Mouse (Mus musculus): ENCODE data around the gene Eef1g.
"Not testable (repeated sequence)": the region's sequence is repeated elsewhere in the genome, so short reads cannot be mapped to it uniquely, and the experiment has no call there.

Eef1g gene

DNA sequence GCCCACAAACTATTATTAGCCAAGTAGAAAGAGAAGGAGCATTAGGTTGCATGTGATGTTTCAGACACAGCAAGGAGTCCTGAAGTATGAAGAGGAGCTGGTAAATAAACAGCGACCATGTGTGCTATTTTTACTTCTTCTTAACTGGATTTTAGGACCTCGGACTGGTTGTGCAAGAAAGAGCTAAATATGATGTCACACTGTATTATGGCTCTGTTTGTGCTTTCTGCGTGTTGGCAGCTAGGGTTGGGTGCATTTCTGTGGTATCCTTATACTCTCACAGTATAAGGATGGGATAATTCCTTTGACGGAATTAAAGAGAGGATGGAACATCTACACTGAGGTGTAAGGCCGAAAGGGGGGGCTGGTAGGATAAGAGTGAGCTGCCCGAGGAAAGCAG, 21.6 kb upstream of the Eef1g start:
- no peak for DNase-seq (ENCODE audit: low spot score)

DNA sequence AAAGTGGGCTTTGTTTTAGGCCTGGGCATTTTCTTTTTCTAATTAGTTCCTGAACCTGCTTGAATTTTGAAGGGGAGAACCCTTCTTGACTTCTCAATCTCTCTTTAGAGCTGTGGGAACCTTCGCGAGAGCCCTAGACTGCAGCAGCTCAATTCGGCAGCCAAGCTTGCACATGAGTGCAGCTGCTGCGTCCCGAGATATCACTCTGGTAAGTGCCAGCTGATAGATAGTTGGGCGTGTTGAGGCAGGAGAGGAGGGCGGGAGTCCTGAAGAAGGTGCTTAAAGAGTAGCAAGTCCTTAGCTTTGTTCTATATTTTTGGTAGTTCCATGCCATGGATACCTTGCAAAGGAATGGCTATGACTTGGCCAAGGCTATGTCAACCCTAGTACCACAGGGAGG, 19.9 kb upstream of the Eef1g start:
- no peak for DNase-seq (ENCODE audit: low spot score)

DNA sequence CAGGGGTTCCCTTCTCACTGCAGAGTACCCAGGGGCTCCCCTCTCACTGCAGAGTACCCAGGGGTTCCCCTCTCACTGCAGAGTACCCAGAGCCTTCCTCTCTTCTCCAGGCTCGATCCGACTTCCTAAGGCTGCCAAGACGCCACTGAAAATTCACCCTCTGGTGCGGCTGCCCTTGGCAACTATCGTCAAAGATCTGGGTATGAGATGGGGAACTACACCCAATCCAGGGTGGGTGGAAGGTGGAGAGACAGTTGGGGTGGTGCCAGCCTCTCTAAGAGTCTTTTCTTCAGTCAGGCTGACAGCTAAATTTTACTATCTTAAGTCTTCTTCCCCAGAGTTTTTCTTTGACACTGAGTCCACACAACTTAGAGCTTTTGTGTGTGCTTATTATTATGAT, 16.7 kb upstream of the Eef1g start:
- no peak for DNase-seq (ENCODE audit: low spot score)

DNA sequence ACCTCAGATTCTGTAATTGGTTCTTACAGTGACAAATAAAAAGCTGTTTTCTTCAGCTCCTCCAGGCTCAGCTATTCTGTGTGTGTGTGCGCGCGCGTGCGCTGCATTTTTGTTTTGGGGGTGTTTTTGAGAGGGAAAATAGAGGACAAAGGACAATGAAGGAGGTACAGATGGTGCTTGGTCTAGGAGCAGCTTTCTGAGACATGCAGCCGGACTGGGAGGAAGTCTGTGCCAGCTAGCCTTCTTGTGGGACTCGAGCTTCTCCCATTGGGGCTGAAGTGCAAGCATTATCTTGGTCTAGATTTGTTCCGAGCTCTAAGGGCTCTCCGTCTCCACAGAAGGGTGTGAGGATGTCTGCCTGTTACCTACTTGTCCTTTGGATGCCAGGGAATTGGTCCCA, 14.6 kb upstream of the Eef1g start:
- DNase-seq (ENCODE audit: low spot score), result no peak

DNA sequence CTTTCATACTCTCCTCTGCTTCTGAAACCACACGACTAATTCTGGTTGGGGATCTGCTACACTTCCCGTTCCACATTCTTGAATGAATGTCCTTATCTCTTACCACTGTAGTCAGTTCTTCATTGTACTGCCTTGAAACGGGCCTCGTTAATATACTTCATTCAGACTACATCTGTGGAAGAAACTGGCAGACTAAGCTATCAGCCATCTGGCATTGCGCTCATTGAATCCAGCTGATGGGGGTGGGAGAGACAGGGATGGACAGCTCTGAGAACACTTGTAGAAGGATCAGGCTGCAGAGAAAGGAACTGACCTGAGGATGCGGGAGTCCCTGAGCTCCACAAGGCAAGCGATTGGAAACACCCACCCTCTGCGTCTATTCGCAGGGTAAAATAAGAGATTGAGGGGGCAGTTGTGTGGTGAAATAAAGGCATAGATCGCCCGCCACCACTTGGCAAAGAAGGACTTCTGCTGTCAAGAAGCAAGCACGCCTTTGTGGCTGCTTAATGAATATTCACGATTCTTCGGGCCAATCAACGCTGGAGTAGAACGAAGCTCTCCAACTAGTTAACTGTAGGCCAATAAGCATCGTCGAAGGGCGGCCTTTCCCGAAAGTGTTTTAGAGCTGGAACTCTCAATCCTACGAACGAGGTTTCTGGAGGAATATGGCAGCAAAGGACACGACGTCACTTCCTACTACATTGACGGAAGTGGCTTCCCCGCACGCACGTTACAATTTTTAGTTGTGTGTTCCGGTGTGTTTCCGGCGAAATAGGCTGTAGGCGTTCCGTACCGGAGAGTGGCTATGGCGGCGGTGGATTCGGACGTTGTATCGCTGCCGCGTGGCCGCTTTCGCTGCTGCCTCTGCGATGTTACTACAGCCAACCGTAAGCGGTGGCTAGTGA, 13.5 kb upstream of the Eef1g start, which contains the start of gene Tut1:
Tut1 (plus strand) TSS at position 713 of the 905 bp plus-strand sequence.
- peak; percentile 62 for DNase-seq (ENCODE audit: low spot score)

DNA sequence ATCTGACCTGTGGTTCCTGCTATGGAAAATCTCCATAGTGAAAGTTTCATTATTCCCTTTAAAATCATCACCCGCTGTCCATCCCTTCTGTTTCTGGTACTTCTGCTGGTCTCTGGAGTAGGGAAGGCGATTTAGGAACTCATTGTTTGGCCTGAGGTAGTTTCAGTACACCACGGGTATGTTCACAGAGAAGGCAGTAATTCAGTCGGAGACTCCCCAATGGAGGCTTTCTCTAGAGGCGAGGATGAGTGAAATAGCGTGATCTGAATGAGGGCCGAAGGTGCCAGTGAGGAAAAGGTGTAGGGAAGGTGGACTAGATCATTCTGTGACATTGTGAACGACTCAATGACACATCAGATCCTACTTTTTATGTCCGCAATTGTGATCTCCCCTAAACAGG, 12.7 kb upstream of the Eef1g start:
- DNase-seq (ENCODE audit: low spot score), result no peak

DNA sequence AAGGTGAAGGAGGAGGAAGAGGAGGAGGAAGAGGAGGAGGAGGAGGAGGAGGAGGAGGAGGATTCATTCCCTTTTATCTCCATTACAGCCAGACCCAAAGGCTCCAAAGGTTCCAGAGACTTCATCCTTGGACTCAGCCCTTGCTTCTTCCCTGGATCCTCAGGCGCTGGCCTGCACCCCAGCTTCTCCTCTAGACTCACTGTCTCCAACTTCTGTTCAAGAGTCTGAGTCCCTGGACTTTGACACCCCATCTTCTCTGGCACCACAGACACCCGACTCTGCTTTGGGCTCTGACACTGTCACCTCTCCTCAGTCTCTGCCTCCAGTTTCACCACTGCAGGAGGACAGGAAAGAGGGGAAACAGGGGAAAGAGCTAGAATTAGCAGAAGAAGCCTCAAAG, 4.6 kb upstream of the Eef1g start:
- no peak for DNase-seq (ENCODE audit: low spot score)

DNA sequence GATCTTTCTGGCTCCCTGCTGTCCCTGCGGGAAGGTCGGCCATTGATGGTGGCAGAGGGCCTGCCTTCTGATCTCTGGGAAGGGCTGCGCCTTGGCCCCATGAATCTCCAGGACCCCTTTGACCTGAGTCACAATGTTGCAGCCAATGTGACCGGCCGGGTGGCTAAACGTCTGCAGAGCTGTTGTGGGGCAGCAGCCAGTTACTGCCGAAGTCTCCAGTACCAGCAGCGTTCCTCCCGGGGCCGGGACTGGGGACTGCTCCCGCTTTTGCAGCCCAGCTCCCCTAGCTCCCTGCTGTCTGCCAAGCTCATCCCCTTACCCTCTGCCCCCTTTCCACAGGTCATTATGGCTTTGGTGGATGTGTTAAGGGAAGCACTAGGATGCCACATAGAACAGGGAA, 1.8 kb upstream of the Eef1g start:
- DNase-seq (ENCODE audit: low spot score), result no peak

DNA sequence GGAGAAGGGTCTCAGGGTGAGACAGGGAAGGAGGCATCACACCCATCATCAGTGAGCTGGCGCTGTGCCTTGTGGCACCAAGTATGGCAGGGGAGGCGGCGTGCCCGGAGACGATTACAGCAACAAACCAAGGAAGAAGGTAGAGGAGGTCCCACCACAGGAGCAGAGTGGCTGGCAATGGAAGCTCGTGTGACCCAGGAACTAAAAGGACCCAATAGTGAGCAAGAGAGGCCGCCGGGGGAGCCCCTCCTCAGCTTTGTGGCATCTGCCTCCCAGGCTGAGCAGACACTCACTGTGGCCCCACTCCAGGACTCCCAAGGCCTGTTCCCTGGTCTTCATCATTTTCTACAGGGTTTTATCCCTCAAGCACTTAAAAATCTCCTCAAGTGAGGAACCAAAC, 1.1 kb upstream of the Eef1g start:
- no peak for DNase-seq (ENCODE audit: low spot score)

DNA sequence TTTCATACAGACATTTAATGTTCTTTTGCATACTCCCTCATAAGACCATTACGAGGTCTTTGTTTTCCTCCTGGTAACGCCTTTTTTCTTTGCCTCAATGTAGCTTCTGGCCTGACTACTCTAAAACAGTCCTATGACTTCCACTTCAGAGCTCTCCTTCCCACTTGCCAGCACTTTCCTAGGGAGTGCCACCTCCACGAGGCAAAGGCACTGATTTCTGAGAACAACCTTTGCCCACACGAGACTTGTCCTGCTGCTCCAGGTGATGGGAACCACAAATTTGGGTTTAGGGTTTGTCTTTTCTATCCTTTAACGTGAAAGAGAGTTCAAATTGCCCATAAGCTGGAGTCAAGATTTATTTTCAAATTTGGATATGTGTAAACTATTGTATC, 647 bp upstream of the Eef1g start:
- no peak for DNase-seq (ENCODE audit: low spot score)

DNA sequence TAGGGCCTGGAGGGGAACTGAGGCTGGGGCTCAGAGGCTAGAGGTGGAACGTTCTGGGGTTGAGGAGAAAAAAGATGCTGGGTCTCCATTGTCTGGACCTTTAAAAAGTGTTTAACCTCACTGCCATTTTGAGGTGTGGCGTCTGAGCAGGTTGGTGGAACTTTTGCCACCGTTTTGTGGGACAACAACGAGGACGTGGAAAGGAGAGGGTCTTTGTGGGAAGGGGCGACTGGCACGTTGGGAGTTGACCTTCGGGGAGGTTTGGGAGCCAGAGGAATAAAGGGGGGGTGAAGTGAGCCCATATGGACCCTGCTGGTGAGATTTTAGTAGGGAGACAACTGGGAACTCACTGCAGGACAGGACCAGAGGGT, 517 bp downstream of the Eef1g start:
- no peak for DNase-seq (ENCODE audit: low spot score)

DNA sequence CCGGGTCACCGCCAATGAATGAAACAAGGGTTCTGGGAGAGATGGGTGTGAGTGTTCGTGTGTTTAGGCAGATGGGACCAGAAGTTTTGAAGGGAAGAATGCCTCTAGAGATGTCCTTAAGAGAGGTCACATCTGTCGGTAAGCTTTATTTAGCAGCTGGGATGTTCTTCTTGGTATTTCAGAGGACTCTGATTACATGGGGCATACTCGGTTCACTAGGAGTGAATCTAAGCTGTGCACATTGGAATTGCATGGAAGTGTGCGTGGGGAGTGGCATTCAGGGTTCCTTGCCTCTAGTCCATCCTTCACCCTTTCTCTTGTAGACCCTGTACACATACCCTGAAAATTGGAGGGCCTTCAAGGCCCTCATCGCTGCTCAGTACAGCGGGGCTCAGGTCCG, 1.1 kb downstream of the Eef1g start:
- DNase-seq (ENCODE audit: low spot score), result no peak

DNA sequence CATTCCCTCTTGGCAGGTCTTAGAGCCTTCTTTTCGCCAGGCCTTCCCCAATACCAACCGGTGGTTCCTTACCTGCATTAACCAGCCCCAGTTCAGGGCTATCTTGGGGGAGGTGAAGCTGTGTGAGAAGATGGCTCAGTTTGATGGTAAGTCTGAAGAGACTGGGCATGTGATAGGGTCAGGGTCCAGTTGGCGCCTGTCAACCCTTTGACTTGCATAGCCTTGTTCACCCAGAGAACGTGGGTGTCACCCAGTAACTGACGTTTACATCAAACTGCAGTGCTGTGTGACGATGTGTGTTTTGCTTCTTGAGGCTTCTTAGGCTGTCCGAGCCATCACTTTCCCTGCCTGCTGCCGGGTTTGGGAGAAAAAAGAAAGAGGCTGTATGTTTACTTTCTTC, 5.7 kb downstream of the Eef1g start:
- not testable (repeated sequence) for DNase-seq (ENCODE audit: low spot score)

DNA sequence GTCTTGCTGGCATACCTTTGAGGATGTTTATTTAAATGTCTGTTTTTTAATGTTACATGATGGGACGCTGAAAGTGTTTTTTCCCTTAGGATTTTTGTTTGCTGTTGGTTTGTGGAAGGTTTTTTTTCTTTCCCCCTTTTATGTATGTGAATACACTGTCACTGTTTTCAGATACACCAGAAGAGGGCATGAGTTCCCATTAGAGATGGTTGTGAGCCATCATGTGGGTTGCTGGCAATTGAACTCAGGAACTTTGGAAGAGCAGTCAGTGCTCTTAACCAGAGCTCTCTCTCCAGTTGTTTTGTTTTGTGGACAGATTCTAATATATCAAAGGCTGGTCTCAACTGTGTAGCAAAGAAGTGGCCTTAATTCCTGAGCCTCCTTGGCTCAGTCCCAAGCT, 7.8 kb downstream of the Eef1g start:
- no peak for DNase-seq (ENCODE audit: low spot score)

DNA sequence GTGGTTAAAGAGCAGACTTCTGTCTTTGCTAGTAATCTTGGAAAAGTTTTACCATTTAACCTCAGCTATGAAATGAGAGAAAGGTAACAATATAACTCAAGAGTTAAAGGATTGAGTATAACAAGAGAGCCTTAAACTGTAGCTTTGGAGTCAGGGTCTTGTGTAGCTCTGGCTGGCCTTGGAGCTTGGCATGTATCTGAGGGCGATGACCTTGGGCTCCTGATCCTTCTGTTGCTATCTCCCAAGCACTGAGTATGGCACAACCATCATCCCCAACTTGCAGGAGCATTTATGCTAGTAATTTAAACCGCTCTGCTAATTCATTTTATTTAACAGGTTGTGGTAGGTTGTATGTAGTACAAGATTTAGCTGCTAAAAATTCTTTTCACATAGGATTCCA, 8.7 kb downstream of the Eef1g start:
- no peak for DNase-seq (ENCODE audit: low spot score)

DNA sequence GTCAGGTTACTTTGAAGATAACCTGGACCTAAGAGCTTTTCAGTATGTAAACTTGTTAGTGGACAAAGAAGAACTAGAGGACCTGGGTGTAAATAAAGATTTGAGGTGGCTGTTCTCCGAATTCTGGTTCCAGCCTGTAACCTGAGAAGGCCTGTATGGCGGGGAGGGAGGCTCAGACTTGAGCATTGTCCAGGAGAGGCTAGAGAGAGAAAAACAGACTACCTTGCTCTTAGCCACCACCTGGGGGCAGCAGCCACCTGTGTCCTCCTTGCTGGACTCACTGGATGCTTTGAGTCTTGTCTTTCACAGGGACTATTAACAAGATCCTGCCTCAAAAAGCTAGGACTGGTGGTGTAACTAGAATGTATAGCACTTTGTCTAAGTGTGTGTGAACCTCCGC, 9.7 kb downstream of the Eef1g start:
- DNase-seq (ENCODE audit: low spot score), result no peak

DNA sequence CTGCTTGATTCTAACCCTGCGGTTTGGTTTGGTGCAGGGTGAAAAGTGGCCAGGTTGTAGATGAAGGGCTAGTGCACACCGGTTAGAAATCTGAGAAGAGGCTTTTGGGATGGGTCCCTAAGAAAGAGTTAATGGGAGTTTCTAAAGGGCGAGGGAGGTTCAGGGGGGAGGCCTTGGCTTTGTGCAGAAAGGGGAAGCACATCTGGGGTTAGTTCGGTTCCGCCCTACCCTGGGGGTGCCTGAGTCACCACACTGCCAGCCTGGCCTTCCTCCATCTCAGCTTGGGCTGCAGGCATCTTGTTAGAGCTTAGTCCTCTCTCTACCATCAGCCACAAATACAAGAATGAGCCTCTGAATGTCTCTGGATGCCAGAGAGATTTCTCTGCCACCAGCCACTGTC, 13.9 kb downstream of the Eef1g start:
- DNase-seq (ENCODE audit: low spot score), result no peak

DNA sequence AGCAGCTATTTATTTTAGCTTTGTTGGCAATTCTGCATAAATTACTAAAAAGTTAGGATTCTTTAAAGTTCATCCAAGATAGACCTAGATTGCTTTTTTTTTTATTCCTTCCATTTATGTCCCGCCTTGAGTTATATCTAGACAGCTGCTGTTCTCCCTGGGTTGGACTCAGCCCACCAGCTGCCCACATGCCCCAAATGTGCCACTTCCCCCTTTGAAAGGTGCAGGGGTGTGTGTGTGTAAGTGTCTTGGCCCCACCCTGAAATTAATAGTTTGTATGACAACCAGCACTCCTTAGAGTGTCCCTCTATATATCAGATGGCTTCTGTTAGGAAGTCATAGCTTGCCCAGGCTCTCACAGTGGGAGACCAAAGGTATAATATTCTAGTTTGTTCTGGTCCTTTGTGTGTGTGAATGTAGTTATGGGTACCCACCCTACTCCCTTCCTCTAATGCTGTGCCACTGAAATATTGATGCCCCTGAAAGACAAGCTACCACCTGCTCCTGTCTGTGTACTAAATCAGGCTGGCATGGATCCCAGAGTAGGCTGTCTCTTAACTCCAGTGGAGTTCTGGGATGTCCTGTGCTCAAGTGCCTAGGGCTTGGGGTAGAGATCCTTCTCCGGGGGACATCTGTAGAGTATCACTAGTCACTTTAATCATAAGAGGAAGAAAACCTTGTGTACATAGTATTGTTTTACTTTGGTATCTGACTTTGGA, 14.8 kb downstream of the Eef1g start:
- no peak for DNase-seq (ENCODE audit: low spot score)

DNA sequence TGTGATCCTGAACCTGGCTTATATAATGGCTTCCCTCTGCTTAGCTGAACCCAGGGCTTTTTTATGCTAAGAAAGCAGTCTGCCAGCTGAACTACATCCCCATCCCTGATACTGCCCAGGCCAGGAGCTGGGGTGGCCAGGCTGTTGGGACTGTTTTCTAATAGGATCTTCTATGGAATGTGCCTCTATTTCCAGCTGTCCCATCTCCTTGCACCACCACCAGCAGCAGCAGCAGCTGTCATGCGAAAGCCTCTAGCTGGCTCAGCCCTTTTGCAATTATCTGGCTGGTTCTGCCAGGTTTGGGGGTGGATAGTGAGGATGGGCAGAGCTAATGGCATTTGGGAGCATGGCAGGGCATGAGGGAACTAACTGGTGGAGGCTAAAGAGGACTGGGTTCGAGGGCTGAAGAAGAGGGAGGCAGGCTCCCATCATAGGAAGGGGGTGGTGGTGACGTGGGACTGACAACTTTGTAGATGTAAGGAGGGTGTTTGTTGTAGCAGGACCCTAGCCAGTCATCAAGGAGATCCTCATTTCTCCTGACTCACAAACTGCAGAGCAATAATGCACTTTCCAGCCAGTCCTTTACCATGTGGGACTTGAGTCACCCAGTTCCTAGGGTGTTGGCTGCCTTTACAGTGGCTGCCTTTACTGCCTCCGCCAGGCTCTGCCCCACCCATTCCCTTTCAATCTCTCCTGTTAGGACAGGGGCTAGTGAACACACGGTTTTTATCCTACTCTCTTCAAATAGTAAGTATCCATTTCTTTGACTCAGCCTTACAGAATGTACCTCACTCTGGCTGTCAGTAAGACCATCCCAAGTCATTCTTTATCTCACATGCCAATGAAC, 15.7 kb downstream of the Eef1g start:
- DNase-seq (ENCODE audit: low spot score), result no peak

DNA sequence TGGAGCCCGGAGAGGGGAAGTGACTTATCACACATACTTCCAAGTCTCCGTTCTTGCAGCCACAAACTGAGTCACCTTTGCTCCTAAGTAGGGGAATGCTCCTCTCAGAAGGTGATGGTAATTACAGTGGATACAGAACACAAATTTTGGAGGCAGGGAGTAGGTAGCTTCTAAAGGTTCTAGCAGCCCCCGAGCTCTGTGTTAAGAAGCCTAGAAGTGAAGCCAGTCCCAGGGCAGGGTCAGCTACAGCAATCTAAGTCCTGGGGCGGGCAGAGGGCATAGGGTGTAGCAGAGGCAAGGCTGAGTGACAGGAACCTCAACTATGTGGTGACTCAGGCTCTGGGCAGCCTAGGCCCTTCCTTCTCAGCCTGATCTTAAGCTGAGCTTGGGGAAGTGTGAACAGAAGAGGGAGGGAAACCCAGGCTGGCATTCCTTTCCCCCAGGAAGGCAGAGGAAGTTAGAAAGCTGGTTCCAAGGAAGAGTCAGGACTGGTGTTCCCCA, 16.4 kb downstream of the Eef1g start:
- DNase-seq (ENCODE audit: low spot score), result no peak

DNA sequence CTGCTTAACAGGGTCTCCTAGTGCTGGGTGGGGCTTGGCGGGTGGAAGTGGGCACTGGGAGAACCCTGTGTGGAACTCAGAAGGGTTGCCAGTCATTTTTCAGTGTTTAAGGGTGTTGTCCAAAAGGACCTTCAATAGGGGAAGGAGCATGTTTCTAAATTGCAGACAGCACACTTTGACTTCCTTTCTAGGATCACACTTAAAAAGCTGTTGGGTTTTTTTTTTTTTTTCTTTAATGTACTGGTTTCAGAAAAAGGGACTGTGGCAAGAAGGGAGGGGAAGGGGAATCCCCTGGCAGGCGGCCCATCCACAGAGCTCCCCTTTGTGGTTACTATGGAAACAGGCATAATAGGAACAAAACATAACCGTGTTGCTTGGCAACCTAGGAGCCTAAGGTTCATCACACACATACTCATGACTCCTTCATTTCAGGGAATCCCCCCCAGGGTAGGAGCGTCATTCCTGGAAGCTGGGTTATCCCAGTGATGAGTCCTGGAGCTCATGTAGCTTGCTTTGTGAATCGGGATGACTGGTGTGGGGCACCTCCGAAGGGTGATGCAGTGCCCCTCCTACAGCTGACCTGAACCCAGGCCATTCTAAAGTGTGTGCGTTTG, 17.5 kb downstream of the Eef1g start:
- no peak for DNase-seq (ENCODE audit: low spot score)

DNA sequence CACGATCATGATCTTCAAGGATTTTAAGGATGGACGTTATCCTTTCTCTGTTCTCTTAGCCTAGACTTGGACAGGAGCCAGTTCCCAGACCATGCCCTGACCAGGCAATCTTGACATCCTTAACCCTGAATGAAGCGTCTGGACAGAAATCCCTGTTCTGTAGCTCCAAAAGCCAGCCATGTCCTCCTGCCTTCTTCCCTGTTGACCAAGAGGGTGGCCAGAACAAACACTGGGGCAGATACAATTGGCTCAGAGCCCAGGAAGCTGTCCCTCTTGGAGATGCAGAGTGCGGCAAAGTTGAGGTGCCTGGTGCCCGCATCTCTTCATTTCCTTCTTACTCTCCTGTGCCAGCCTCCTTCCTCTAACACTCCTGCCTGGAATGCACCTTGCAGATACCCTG, 19.1 kb downstream of the Eef1g start:
- DNase-seq (ENCODE audit: low spot score), result no peak
